Mouse (Mus musculus) left cerebral cortex, postnatal 25 days (tissue): Measurements from ENCODE around the gene Crhr2. TPM values are rescaled to one million over a fixed set of nuclear protein-coding genes. Genes with fewer than 3 reads are reported as not detected.

Experiments
- DNase-seq, 2 experiments: peaks; one replicate each; pipeline ENCODE4 v3.0.0; 2022; ENCODE audit warnings: low spot score in 2 of 2, mixed read lengths in 1 of 2
- intact Hi-C: fragments of 180-260 bp; cut with DNase I; formaldehyde crosslinking; loops from one replicate; pipeline ENCODE4 v1.15.1; 2025
- total RNA-seq, 2 experiments: library from RNA; stranded (reverse); gene quantifications; 2 replicates each; pipeline ENCODE4 v1.2.3; 2021

Gene Crhr2
- total RNA-seq, 2 experiments from 2014 or later: 2.6 to 3.1 TPM

- intact Hi-C loops: no loop called here
- DNase-seq: no peak
Observed at GRCm38 (mm10) chr6:55060241-55060825, 72.5 kb downstream of the Crhr2 start.

GRCm38 (mm10) chr6:55057427-55057826 is 75.4 kb downstream of the Crhr2 start:
- DNase-seq: no peak
- intact Hi-C loops: no loop called here

GRCm38 (mm10) chr6:55054491-55054890 is 78.3 kb downstream of the Crhr2 start:
- no peak for DNase-seq

GRCm38 (mm10) chr6:55049186-55049585 is 83.6 kb downstream of the Crhr2 start:
- DNase-seq: no peak
- intact Hi-C loops: no loop called here

More at GRCm38 (mm10) chr6:55054491-55054890, 78.3 kb downstream of the Crhr2 start:
- intact Hi-C loops: no loop called here

- intact Hi-C loops: no loop called here
- no peak for DNase-seq
Observed at GRCm38 (mm10) chr6:55045326-55045725, 87.5 kb downstream of the Crhr2 start.

GRCm38 (mm10) chr6:55044542-55044941 is 88.3 kb downstream of the Crhr2 start:
- intact Hi-C loops: no loop called here
- no peak for DNase-seq

- intact Hi-C loops: no loop called here
- DNase-seq: no peak
Observed at GRCm38 (mm10) chr6:55043206-55043605, 89.6 kb downstream of the Crhr2 start.

Other genes starting within 250 kb of the Crhr2 start
- 1 to 10 TPM; 3.2 to 3.8 TPM for gene Nod1, start 160.4 kb downstream of the Crhr2 start, total RNA-seq
- gene Ggct, start 140.1 kb downstream of the Crhr2 start, total RNA-seq: 10 to 100 TPM; 25.9 to 31.7 TPM
- 100 to 1,000 TPM; 140 to 143 TPM for gene Gars, start 95.0 kb downstream of the Crhr2 start, total RNA-seq
- gene Inmt, start 42.0 kb upstream of the Crhr2 start, total RNA-seq: 1 to 10 TPM; 1.0 to 1.6 TPM
- 10 to 100 TPM; 12.6 to 13.0 TPM for gene Mindy4, start 70.4 kb upstream of the Crhr2 start, total RNA-seq
- 1 to 10 TPM; 1.3 to 2.5 TPM for gene Aqp1, start 203.4 kb upstream of the Crhr2 start, total RNA-seq
- not detected for gene Ghrhr, start 243.3 kb upstream of the Crhr2 start, total RNA-seq